Comparison of ENCODE assay signal across 18 mouse cellular contexts in the genomic region with DNA sequence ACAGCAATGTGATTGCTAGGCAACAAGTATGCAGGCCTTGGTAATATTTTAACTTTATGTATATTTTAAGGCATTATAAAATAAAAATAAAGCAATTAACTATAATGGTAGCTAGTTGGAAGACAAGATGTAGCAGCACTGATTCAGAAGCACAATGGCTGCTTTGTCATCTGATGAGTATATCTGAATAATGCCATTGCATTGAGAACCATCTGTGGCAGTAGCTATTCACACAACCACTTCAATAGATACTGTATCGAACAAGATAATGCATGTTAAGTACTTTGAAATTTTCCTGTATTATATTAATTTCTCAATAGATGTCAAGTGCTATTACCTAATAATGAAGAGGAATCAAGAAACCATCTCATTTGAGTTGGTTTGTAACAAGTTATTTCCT.
"Had no signal": no experiment of that assay in that cellular context is flagged by ENCODE, and none has a peak within 500 bp of the region (broad histone marks: within the 10 kb centered on the region; RNA-seq: fewer than 3 reads in every experiment).

No protein-coding gene starts in this region.

- H3K4me2 ChIP-seq: lung, embryonic 14.5 days; midbrain, embryonic 12.5 days; neural tube, embryonic 13.5 days; neural tube, embryonic 15.5 days had no signal

- H3K9me3 ChIP-seq: neural tube, embryonic 13.5 days; neural tube, embryonic 15.5 days had no signal

- H3K9ac ChIP-seq: lung, embryonic 14.5 days; midbrain, embryonic 12.5 days; neural tube, embryonic 13.5 days; neural tube, embryonic 15.5 days had no signal

- ATAC-seq: midbrain, embryonic 16.5 days had no signal

- H3K27ac ChIP-seq: midbrain, embryonic 10.5 days; midbrain, embryonic 12.5 days; neural tube, embryonic 13.5 days; neural tube, embryonic 15.5 days had no signal

- H3K27me3 ChIP-seq: midbrain, embryonic 12.5 days; neural tube, embryonic 13.5 days; neural tube, embryonic 15.5 days had no signal

- DNase-seq: lung, embryonic 14.5 days; lung, postnatal 10 days; lung, postnatal 4 days; midbrain, embryonic 14.5 days; retina, postnatal 1 day; right cerebral cortex, adult 18-20 months; right cerebral cortex, postnatal 25 days; right cerebral cortex, postnatal 4 days; spleen, adult 18-20 months; thymus, adult 18-20 months; thymus, postnatal 14 days; thymus, postnatal 36 days had no signal

- H3K36me3 ChIP-seq: midbrain, embryonic 10.5 days; midbrain, embryonic 12.5 days; neural tube, embryonic 13.5 days; neural tube, embryonic 15.5 days had no signal

- H3K4me3 ChIP-seq: midbrain, embryonic 10.5 days; midbrain, embryonic 12.5 days; myocyte; neural tube, embryonic 13.5 days; neural tube, embryonic 15.5 days had no signal

- H3K4me1 ChIP-seq: midbrain, embryonic 10.5 days; midbrain, embryonic 12.5 days; neural tube, embryonic 13.5 days; neural tube, embryonic 15.5 days had no signal
